Mouse (Mus musculus) urinary bladder, postnatal 36 days (tissue): ENCODE measurements around the gene Gm10665.
"Not testable (repeated sequence)": the region's sequence is repeated elsewhere in the genome, so short reads cannot be mapped to it uniquely, and the experiment has no call there.

ENCODE experiments used
- DNase-seq, 2 experiments: peaks; one replicate each; pipeline ENCODE4 v3.0.0; 2022; ENCODE audit warnings: low spot score in 2 of 2, mixed read lengths in 1 of 2

Gene Gm10665

DNA sequence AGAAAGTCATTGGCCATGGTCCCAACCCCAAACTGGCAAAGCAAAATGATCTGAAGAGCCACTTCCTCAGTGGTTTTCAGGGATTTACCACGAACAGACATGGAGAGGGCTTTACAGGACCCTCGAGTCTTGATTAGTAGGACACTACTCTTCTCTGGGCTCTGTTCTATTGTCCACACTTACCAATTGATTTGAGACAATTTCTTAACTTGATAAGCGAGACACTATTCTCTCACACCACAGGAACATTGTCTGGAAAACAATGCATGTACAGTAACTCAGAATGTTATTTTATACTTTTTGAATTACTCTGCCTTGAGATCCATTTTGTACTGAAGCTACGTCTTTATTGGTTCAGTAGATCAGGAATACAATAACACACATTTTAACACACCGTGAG lies at the start of gene Gm10665:
Gm10665 (minus strand) TSS at position 101 of the 400 bp plus-strand sequence.
- not testable (repeated sequence) for DNase-seq

DNA sequence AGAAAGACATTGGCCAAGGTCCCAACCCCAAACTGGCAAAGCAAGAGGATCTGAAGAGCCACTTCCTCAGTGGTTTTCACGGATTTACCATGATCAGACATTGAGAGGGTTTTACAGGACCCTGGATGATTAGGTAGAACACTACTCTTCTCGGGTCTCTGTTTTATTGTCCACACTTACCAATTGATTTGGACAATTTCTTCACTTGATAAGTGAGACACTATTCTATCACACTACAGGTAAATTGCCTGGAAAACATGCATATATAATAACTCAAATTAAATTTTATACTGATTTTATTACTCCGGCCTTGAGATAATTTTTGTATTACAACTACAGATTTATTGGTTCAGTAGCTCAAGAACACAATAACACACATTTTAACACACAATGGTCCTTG lies 35.7 kb upstream of the Gm10665 start, which contains the start of gene Vmn1r151:
Vmn1r151 (minus strand) TSS at position 101 of the 400 bp plus-strand sequence.
- DNase-seq: not testable (repeated sequence)

DNA sequence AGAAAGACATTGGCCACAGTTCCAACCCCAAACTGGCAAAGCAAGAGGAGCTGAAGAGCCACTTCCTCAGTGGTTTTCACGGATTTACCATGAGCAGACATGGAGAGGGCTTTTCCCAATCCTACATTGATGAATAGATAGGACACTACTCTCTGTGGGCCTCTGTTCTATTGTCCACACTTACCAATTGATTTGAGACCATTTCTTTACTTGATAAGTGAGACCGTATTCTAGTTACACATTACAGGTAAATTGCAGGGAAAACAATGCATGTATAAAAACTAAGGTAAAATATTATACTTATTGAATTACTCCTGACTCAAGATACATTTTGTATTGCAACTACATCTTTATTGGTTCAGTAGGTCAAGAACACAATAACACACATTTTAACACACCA lies 25.7 kb downstream of the Gm10665 start, which contains the start of gene Vmn1r149:
Vmn1r149 (minus strand) TSS at position 101 of the 400 bp plus-strand sequence.
- DNase-seq: not testable (repeated sequence)

GRCm38 (mm10) chr7:22413283-22413682 lies 50.6 kb downstream of the Gm10665 start, which contains the start of gene Vmn1r148:
Vmn1r148 (plus strand) TSS chr7:22413583.
- not testable (repeated sequence) for DNase-seq
